Mouse (Mus musculus) CH12.LX (cell line): ENCODE data around the gene Alyref. TPM values are rescaled to one million over a fixed set of nuclear protein-coding genes. Genes with fewer than 3 reads are reported as not detected.

Experiments used
- DNase-seq: peaks from one replicate; pipeline ENCODE4 v3.0.0-alpha.2; 2013; ENCODE audit errors: extremely low read depth
- H3K27ac ChIP-seq: 2 replicates; pipeline ENCODE4 v1.5.1; 2012; ENCODE audit warnings: low read depth, mild to moderate bottlenecking, control low read depth, moderate library complexity; ENCODE audit not compliant: insufficient read depth
- H3K27me3 ChIP-seq: replicated peaks from 2 replicates; pipeline ENCODE3; 2012; ENCODE audit warnings: inconsistent platforms
- H3K36me3 ChIP-seq, 2 experiments: replicated peaks in 1 of 2; 2 replicates each; pipeline versions ENCODE3 to v1.6.1; 2012; ENCODE audit warnings: inconsistent platforms in 1 of 2, low read length in 1 of 2, mild to moderate bottlenecking in 1 of 2, mixed read lengths in 1 of 2, moderate library complexity in 1 of 2; ENCODE audit not compliant: control insufficient read depth in 1 of 2, insufficient read depth in 1 of 2
- H3K4me1 ChIP-seq, 2 experiments: 2 replicates each; pipeline ENCODE4 v1.6.1; 2012; ENCODE audit warnings: inconsistent platforms in 1 of 2, moderate library complexity in 1 of 2; ENCODE audit not compliant: insufficient read depth in 2 of 2, control insufficient read depth in 1 of 2
- H3K4me2 ChIP-seq: 2 replicates; pipeline ENCODE4 v1.6.1; 2012; ENCODE audit warnings: low read depth, mild to moderate bottlenecking, control low read depth; ENCODE audit not compliant: poor library complexity, insufficient read depth, severe bottlenecking
- H3K4me3 ChIP-seq, 3 experiments: fragments of 150-350 bp in 1 of 3; sonication (generic) in 1 of 3; replicated peaks in 1 of 3; 2 replicates each; pipeline versions ENCODE3 to v1.5.1; 2011 to 2012; ENCODE audit warnings: low read depth in 2 of 3, low read length in 2 of 3, mild to moderate bottlenecking in 2 of 3, moderate library complexity in 2 of 3, control low read depth in 1 of 3, improper control_type of control experiment in 1 of 3, inconsistent platforms in 1 of 3, mixed read lengths in 1 of 3; ENCODE audit not compliant: poor library complexity in 1 of 3
- H3K79me2 ChIP-seq: replicated peaks from 2 replicates; pipeline ENCODE4 v1.6.1; 2012; ENCODE audit warnings: mild to moderate bottlenecking, moderate library complexity; ENCODE audit not compliant: control insufficient read depth, poor library complexity, insufficient read depth, severe bottlenecking; ENCODE audit errors: extremely low read depth
- H3K9ac ChIP-seq: 2 replicates; pipeline ENCODE4 v1.6.1; 2012; ENCODE audit warnings: low read depth, mild to moderate bottlenecking, control low read depth, moderate library complexity; ENCODE audit not compliant: insufficient read depth
- H3K9me3 ChIP-seq: replicated peaks from 2 replicates; pipeline ENCODE3; 2012; ENCODE audit warnings: low read length, inconsistent platforms, mixed read lengths
- CHD2 ChIP-seq: IDR thresholded peaks from 2 replicates; pipeline ENCODE4 v1.6.1; 2011; ENCODE audit warnings: low read length, improper control_type of control experiment
- KAT2A ChIP-seq: IDR thresholded peaks from 2 replicates; pipeline ENCODE4 v1.6.1; 2012; ENCODE audit warnings: low read length, improper control_type of control experiment, inconsistent platforms; ENCODE audit not compliant: insufficient replicate concordance
- MAFK ChIP-seq: IDR thresholded peaks from 2 replicates; pipeline ENCODE4 v1.6.1; 2011; ENCODE audit warnings: low read length, improper control_type of control experiment; ENCODE audit not compliant: insufficient replicate concordance
- MAX ChIP-seq: IDR thresholded peaks from 2 replicates; pipeline ENCODE4 v1.6.1; 2011; ENCODE audit warnings: low read length, improper control_type of control experiment
- MAZ ChIP-seq: IDR thresholded peaks from 2 replicates; pipeline ENCODE4 v1.6.1; 2012; ENCODE audit warnings: low read depth, mild to moderate bottlenecking, inconsistent platforms, low read length, improper control_type of control experiment, moderate library complexity
- NELFE ChIP-seq: IDR thresholded peaks from 2 replicates; pipeline ENCODE4 v1.6.1; 2011; ENCODE audit warnings: low read depth, low read length, improper control_type of control experiment
- POLR2A ChIP-seq: IDR thresholded peaks from 2 replicates; pipeline ENCODE4 v1.6.1; 2011; ENCODE audit warnings: low read depth, mild to moderate bottlenecking, improper control_type of control experiment, low read length
- RAD21 ChIP-seq: IDR thresholded peaks from 2 replicates; pipeline ENCODE4 v1.6.1; 2011; ENCODE audit warnings: low read depth, mild to moderate bottlenecking, low read length, improper control_type of control experiment, moderate library complexity
- SIN3A ChIP-seq: IDR thresholded peaks from 2 replicates; pipeline ENCODE4 v1.6.1; 2012; ENCODE audit warnings: low read length, improper control_type of control experiment, inconsistent platforms
- TCF12 ChIP-seq: IDR thresholded peaks from 2 replicates; pipeline ENCODE4 v1.6.1; 2014; ENCODE audit warnings: low read depth, mild to moderate bottlenecking, inconsistent platforms, low read length, improper control_type of control experiment
- UBTF ChIP-seq: IDR thresholded peaks from 2 replicates; pipeline ENCODE4 v1.6.1; 2012; ENCODE audit warnings: low read depth, mild to moderate bottlenecking, inconsistent platforms, low read length, improper control_type of control experiment, moderate library complexity
- USF1 ChIP-seq: IDR thresholded peaks from 2 replicates; pipeline ENCODE4 v1.6.1; 2014; ENCODE audit warnings: low read depth, mild to moderate bottlenecking, inconsistent platforms, low read length, improper control_type of control experiment
- ZMIZ1 ChIP-seq: IDR thresholded peaks from 2 replicates; pipeline ENCODE4 v1.6.1; 2012; ENCODE audit warnings: low read depth, mild to moderate bottlenecking, inconsistent platforms, low read length, improper control_type of control experiment
- dilution Hi-C: fragments of 300-500 bp; cut with MboI; formaldehyde crosslinking; loops from 2 replicates; pipeline ENCODE4 v1.14.3; 2020; ENCODE audit warnings: low sequenced_read_pairs; ENCODE audit not compliant: extremely low pct_unique_long_range_greater_than_20kb, extremely low pct_ligation_motif_present
- in situ Hi-C: fragments of 300-500 bp; cut with MboI; formaldehyde crosslinking; loops from 3 replicates; pipeline ENCODE4 v1.14.3; 2019; ENCODE audit warnings: low sequenced_read_pairs, low pct_ligation_motif_present, low pct_unique_long_range_greater_than_20kb, mixed read lengths
- polyA plus RNA-seq: library from polyadenylated mRNA; unstranded; fragments of >175 nt; gene quantifications from 2 replicates; pipeline ENCODE4 v1.2.1, GENCODE M21; 2012; ENCODE audit warnings: low read depth; ENCODE audit not compliant: insufficient read length
- total RNA-seq, 2 experiments: library from RNA; depleted of rRNA; stranded (reverse); fragments of 300-350 nt in 1 of 2; fragments of >200 nt in 1 of 2; gene quantifications; 2 replicates each; pipeline ENCODE4 v1.2.3; 2012 to 2014

The Alyref gene
- total and polyA plus RNA-seq, 3 experiments: 358 to 582 (median 451) TPM

GRCm38 (mm10) chr11:120600716-120601115 lies 2.6 kb upstream of the Alyref start:
- peaks cover 41 to 70% of the 10 kb centered on the region in 2 experiments for H3K36me3 ChIP-seq
- TF ChIP-seq TCF12: no peak
- TF ChIP-seq CHD2: no peak
- no peak for TF ChIP-seq MAFK
- no peak for TF ChIP-seq KAT2A
- no peak for TF ChIP-seq SIN3A
- TF ChIP-seq NELFE: no peak
- no peak for TF ChIP-seq UBTF
- no peak for TF ChIP-seq RAD21
- TF ChIP-seq ZMIZ1: no peak
- no peak overlapping the region for H3K9ac ChIP-seq
- dilution Hi-C loops (no loop called here), in situ Hi-C loops (no loop called here)
- H3K27ac ChIP-seq: no peak overlapping the region
- H3K4me3 ChIP-seq: no peak overlapping the region
- H3K4me1 ChIP-seq: peaks cover 8 to 37% of the 10 kb centered on the region in 2 experiments
- peaks cover 35% of the 10 kb centered on the region for H3K79me2 ChIP-seq
- H3K9me3 ChIP-seq: no peaks in the 10 kb centered on the region
- no peaks in the 10 kb centered on the region for H3K27me3 ChIP-seq
- H3K4me2 ChIP-seq: 0 out of 2 replicates have a peak overlapping the region, but pooled peaks have one; percentile 4
- DNase-seq: no peak

- no peaks in the 10 kb centered on the region for H3K9me3 ChIP-seq
- H3K27ac ChIP-seq: no peak overlapping the region
- peaks cover 41 to 68% of the 10 kb centered on the region in 2 experiments for H3K36me3 ChIP-seq
- TF ChIP-seq USF1 (no peak), MAX (no peak), SIN3A (0 out of 2 replicates have a peak, but pooled peaks have one; percentile 5), MAZ (no peak), POLR2A (no peak)
- H3K4me2 ChIP-seq: peak overlapping the region; percentile 74
- H3K4me3 ChIP-seq: peak overlapping the region; percentile 55 to 88 (median 70)
- no peaks in the 10 kb centered on the region for H3K27me3 ChIP-seq
- peaks cover 50% of the 10 kb centered on the region for H3K79me2 ChIP-seq
- in situ Hi-C loops (no loop called here), dilution Hi-C loops (no loop called here)
- H3K4me1 ChIP-seq: peaks cover 8 to 50% of the 10 kb centered on the region in 2 experiments
- no peak for DNase-seq
- H3K9ac ChIP-seq: peak overlapping the region; percentile 76
Measured at GRCm38 (mm10) chr11:120598990-120599549, 905 bp upstream of the Alyref start.
